Mouse (Mus musculus): ENCODE measurements at regions not wholly inside any gene's neighbourhood (a gene's known extent, or its start where the extent isn't known, plus 50 kb on each side); places are given as distances from the start of the nearest gene placed in this dataset.

DNA sequence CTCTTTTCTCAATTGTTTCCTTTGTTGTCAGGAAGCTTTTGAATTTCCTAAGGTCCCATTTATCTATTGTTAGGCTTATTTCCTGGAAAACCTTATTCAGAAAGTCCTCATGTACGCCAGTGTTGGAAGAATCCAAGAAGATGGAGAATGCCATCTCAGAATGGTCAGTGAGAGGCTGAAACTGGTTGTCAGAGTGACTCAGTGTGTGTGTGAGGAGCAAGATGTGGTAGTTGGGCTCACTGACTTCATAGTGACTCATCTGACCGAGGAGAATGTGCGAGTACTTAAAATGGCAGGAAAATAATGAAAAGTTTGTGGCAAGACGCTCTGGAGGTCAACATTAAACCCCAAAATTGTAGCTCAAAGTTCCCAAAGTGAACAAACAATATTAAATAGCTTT, 59.4 kb upstream of the Pum3 start:
- TF ChIP-seq CTCF (conservative IDR thresholded peaks at IDR 0.05; ENCODE audit: low read length) (no peak), POU5F1 (IDR thresholded peaks at IDR 0.05; ENCODE audit: borderline replicate concordance, low read length) (no peak), NANOG (IDR thresholded peaks at IDR 0.05; ENCODE audit: borderline replicate concordance, low read length) (no peak)
